Mouse (Mus musculus): ENCODE measurements around the gene Nudt4.

The Nudt4 gene

GRCm38 (mm10) chr10:95535399-95536221 is 28.3 kb downstream of the Nudt4 start:
- no peak for DNase-seq

GRCm38 (mm10) chr10:95533382-95533781 is 30.6 kb downstream of the Nudt4 start:
- DNase-seq: no peak

GRCm38 (mm10) chr10:95532916-95533315 is 31.0 kb downstream of the Nudt4 start:
- DNase-seq: no peak

GRCm38 (mm10) chr10:95530551-95531121 is 33.3 kb downstream of the Nudt4 start:
- no peak for DNase-seq

GRCm38 (mm10) chr10:95526495-95527122 is 37.3 kb downstream of the Nudt4 start:
- DNase-seq: no peak

- no peak for DNase-seq
Observed at GRCm38 (mm10) chr10:95525871-95526270, 38.1 kb downstream of the Nudt4 start.

- DNase-seq: no peak
Observed at GRCm38 (mm10) chr10:95525037-95525675, 38.8 kb downstream of the Nudt4 start.

- DNase-seq: no peak
Observed at GRCm38 (mm10) chr10:95517656-95518055, 46.3 kb downstream of the Nudt4 start.

- peak in 1 of 2 experiments; percentile 40 for DNase-seq
Observed at GRCm38 (mm10) chr10:95515293-95515931, 48.5 kb downstream of the Nudt4 start.

GRCm38 (mm10) chr10:95514656-95515292 is 49.2 kb downstream of the Nudt4 start, which contains the start of gene Ube2n:
TSS of gene Ube2n (plus strand) at chr10:95515145.
- peak; percentile 97 for DNase-seq

GRCm38 (mm10) chr10:95513768-95514556 is 50.0 kb downstream of the Nudt4 start:
- peak in 1 of 2 experiments; percentile 15 for DNase-seq

- no peak for DNase-seq
Observed at GRCm38 (mm10) chr10:95512635-95513034, 51.3 kb downstream of the Nudt4 start.

- DNase-seq: no peak
Observed at GRCm38 (mm10) chr10:95509263-95509662, 54.7 kb downstream of the Nudt4 start.

- DNase-seq: no peak
Observed at GRCm38 (mm10) chr10:95508793-95509192, 55.2 kb downstream of the Nudt4 start.

GRCm38 (mm10) chr10:95508126-95508525 is 55.8 kb downstream of the Nudt4 start:
- no peak for DNase-seq

- no peak for DNase-seq
Observed at GRCm38 (mm10) chr10:95504341-95504740, 59.6 kb downstream of the Nudt4 start.

GRCm38 (mm10) chr10:95503443-95504235 is 60.3 kb downstream of the Nudt4 start:
- no peak for DNase-seq

- DNase-seq: peak; percentile 57 to 64
Observed at GRCm38 (mm10) chr10:95501463-95502081, 62.4 kb downstream of the Nudt4 start, which contains the start of gene Mrpl42. TSS of gene Mrpl42 (minus strand) at chr10:95501940.

GRCm38 (mm10) chr10:95501033-95501432 is 62.9 kb downstream of the Nudt4 start:
- no peak for DNase-seq

Data from thymus, adult 18-20 months (tissue).